Mouse (Mus musculus): ENCODE results near the gene Adgrg6.

DNA sequence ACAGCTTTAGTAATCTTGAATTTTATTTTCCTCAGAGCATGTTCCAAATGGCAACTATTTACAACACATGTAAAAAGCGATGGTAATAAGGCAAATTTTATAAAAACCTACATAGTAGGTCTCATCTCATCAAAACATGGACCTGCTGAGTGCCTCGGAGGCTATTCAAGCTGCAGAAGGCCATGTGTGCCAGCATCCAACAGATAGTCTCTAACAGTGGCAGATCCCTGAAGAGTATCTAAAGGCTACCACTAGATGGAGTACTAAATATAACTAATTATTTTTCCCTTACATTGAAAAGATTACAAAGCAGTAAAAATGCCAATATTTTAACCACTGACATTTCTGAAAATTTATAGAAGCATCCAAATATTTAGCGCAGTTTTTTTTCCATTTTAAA is 93.6 kb downstream of the Adgrg6 start:
- TF ChIP-seq POLR2A (IDR thresholded peaks at IDR 0.05; ENCODE audit: borderline replicate concordance, control insufficient read depth, low read depth, low read length) (no peak), CTCF (IDR thresholded peaks at IDR 0.05; ENCODE audit: control insufficient read depth, insufficient read depth, low read length) (no peak)
